Mouse (Mus musculus): ENCODE results near the gene Hist1h3d.
"Not testable (repeated sequence)": the region's sequence is repeated elsewhere in the genome, so short reads cannot be mapped to it uniquely, and the experiment has no call there.

The Hist1h3d gene

DNA sequence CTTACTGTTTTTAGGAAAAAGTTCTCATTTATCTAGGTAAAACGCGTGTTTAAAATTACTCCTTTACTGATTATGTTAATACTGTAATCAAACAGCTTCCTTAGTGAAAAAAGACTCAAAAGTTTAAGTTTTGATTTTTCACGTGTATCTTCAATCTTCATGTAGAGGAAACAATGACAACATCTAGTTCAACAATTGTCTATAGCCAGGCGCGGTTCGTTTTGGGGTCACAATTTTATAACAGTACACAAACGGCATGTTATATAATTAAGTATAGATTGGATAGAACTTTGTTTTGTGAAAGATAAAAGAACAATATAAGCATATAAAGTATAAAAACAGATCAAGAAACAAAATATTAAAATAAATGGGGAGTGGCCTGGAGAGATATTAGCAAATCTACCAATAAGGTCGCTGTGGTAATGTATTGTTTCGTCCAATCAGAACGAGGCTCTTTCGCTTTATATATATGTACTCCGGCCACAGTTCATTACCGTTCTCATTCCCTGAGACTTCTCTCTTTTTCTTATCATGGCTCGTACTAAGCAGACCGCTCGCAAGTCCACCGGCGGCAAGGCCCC, at the start of gene Hist1h3d:
Gene Hist1h3d, plus strand, starts transcription at position 493 of the 581 bp plus-strand sequence.
- peak; percentile 91 for DNase-seq (ENCODE audit: low read depth, low spot score)

DNA sequence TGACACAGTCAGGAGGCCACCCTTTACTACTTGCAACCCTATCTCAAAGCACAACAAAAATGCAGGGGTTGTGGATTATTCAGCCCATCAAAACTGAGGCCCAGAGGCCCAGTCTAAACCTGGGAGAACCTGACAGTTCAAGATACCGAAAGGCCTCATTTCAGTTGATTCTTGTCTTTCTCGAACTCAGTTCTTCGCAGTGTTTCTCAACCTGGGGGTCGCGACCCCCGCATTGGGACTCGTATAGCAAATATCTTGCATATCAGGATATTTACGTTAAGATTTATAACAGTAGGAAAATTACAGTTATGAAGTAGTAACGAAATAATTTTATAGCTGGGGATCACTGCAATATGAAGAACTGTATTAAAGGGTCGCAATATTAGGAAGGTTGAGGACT, 49.7 kb upstream of the Hist1h3d start:
- no peak for DNase-seq (ENCODE audit: low read depth, low spot score)

DNA sequence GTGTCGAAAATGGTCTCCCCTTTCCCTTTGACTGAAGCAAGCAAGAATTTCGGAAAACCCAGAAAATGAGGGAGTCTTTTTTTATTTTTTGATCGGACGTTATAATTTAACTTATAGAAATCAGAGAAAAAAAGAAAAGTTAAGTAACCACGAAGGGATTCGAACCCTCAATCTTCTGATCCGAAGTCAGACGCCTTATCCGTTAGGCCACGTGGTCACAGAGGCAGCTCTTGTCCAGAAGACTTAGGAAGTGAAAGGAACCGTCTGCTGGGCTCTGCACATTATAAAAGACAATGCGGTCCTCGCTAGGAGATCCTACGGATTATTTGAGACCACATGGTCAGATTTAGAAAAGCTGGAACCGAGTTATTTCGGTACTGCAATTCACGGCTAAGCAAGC, 49.3 kb upstream of the Hist1h3d start:
- peak; percentile 96 for DNase-seq (ENCODE audit: low read depth, low spot score)

DNA sequence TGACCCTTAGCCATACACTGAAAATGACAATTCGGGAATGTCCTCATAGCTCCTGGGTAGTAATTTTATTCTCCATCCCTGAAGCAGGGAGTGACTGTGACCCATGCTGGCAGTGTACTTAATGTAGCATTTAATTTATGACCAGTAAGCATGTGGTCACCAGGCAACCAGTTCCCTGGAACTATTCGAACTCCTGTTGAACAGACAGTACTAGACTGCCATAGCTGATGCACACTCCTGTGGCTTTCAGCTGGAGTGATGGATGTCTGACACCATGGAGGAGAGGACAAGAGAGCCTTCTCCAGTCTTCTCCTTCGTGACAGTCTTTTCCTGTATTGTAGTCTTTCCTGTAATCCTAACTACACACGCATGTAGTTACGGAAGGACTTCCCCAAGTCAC, 46.6 kb upstream of the Hist1h3d start:
- no peak for DNase-seq (ENCODE audit: low read depth, low spot score)

DNA sequence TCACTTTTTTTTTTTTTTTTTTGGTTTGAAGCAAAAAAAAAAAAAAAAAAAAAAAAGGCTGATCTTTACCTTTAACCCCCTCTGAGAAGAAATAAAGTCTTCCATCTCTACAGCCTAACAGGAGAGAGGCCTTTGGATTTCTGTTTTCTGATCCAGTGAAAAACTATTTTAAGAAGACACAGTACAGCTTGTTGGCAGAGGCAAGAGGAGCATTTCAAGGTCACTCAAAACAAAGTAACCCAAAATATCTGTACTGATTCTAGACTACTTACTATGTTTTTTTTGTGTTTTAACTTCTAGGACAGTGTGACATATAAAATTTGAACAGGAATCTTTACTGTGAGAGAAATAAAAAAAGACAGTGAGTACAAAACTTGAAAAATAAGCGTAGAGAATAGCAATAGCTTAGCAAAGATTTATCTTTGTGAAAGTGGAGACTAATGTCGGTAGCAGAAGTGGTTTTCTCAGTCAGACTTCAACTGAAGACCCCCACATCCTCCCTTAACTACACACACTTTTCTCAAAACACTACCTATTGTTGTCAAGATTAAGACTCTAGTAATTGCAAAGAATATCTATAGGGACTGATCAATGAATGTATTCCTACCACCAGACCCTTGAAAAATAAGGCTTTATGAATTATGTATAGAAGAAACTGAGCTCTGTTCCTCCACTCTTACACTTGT, 45.9 kb upstream of the Hist1h3d start:
- DNase-seq (ENCODE audit: low read depth, low spot score), result no peak

DNA sequence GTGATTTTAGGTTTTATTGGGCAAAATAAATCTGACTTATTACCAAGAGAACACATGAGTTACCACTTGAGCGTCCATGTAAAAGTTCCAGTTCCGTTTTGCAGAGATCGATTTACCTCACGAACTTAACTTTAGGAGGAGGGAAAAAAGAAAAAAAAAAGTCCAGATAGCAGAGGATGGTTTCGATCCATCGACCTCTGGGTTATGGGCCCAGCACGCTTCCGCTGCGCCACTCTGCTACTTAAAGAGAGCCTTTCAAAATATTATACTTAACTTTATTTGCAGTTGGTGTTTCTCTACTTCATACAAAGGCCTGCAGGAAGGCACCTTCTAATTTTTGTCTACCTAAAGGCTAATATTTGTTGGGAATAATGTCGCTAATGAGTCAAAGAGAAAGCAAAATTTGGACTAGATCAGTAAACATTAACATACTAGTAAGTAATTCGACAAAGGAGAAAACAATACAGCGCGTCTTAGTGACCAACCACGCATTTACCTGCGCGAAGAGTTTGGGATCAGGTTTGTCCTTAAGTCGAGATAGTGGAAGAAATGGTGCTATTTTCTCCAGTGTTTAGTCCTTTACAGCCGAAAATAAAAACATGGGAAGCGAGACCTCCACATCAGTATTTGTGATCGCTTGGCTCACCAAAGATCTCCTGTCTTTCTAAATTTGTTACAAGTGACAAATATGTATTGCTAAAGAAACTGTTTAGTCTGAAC, 45.2 kb upstream of the Hist1h3d start:
- DNase-seq (ENCODE audit: low read depth, low spot score), result peak; percentile 68

DNA sequence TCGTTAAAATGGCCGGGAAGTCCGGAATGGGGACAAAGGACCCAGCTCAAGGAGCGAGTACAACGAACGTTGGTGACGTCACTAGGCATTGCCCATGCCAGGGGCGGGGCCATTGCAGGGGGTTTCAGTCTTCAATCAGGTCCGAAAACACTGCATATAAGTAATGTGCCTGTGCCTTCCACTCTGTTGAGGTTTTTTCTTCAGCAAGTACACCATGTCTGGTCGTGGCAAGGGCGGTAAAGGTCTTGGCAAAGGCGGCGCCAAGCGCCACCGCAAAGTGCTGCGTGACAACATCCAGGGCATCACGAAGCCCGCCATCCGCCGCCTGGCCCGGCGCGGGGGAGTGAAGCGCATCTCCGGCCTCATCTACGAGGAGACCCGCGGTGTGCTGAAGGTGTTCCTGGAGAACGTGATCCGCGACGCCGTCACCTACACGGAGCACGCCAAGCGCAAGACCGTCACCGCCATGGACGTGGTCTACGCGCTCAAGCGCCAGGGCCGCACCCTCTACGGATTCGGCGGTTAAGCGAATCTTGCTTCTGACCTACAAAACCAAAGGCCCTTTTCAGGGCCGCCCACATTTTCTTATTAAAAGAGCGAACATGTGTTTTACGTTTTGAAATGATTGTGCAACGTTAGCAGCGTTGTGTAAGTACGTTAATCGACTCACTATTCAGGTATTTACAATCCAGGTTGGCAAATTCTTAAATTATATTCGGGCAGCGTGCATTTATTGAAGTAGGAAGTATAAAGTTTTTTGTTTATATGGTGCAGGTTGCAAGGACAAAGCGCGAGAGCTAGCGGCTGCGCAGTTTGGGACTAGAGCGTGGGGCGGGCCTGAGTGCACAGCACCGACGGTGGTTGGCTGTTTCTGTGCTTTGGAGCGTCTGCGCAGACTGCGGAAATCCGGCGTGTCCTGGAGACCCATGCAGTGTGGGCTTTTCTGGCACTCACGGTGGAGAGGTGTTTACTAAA, 44.4 kb upstream of the Hist1h3d start, which contains the start of gene Hist1h4h:
Gene Hist1h4h, plus strand, starts transcription at position 150 of the 975 bp plus-strand sequence.
- DNase-seq (ENCODE audit: low read depth, low spot score), result peak; percentile 99

DNA sequence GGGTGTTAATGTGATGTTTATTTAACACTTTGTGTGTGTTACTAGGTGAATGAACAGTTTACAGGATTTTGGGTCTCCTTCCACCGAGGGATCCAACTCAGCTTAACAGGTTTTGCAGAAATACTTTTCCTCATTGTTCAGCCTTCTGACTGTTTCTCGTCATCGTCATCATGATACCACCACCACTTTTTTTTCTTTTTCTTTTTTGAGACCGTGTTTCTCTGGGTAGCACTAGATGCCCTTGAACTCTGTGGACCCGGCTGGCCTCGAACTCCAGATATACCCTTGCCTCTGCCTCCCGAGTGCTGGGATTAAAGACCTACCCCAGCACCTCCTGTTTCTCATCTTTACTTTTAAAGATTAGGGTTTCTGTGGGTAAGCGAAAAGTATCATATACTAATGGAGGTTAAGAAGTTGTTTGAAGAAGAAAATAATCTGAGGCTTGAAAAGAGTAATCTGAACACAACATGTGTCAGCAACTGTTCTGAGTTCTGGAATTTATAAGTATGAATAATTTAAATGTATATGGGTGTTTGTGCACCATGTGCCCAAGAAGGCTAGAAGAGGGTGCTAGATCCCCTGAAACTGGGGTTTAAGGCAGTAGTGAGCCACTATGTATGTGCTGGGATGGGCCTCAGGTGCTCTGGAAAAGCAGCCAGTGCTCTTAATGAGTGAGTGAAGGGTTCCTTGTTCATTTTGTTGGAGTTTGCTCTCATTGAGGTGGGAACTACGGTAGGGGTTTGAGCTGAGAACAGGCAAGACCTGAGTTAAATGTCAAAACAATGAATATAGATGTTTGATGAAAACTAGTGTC, 43.1 kb upstream of the Hist1h3d start:
- no peak for DNase-seq (ENCODE audit: low read depth, low spot score)

DNA sequence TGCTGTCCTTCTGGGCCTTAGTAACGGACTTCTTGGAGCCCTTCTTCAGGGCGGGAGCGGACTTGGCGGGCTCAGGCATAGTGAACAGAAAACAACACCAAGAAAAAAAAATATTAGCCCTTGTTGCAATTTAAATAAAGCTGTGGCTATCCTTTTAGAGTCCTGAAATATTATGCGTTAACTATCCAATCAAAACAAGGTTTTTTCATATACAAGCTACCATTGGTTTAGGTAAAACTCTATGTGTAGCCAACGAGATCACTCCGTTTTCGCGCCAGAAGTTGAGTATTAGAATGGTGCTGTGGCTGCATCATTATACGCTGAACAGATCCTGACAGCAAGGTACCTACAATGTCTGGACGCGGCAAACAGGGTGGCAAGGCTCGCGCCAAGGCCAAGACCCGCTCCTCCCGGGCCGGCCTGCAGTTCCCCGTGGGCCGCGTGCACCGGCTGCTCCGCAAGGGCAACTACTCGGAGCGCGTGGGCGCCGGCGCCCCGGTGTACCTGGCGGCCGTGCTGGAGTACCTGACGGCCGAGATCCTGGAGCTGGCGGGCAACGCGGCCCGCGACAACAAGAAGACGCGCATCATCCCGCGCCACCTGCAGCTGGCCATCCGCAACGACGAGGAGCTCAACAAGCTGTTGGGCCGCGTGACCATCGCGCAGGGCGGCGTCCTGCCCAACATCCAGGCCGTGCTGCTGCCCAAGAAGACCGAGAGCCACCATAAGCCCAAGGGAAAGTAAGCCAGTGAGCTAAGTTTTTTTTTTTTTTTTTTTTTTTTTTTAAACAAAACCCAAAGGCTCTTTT, 41.8 kb upstream of the Hist1h3d start, which contains the start of gene Hist1h2af:
Gene Hist1h2af, plus strand, starts transcription at position 347 of the 808 bp plus-strand sequence.
- peak; percentile 95 for DNase-seq (ENCODE audit: low read depth, low spot score)

DNA sequence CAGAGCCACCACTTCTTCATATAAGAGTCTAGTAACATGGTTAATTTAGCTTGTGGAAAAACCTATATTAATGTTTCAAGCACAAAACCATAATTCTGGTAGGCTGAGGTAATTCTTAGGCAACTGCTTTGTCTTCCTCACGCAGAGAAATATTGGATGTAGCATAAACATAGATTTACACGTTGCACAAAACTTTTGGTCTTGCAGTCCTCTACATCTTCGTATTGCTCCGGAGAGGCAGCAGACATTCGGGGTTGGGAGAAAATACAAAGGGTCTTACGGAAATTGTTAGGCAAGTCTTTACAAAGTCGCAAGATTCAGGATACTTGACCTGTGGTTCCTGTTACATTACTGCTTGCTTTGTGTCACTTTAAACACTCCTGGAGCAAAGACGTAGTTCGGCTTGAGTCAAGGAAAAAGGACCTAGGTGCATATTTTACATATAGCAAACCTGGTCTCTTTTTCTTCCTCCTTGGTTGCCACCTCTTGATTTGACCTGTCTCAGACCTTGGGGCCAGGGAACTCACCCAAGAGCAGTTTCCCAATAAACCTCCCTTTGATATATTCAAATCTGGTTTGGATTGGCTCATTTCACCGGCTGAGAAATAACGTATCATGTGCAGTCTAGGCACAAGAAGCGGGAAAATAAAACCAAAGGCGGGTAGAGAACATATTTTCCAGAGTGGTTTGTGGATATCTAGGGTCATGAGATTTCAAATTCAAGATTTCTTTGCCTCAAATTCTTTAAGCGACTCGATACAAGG, 41.0 kb upstream of the Hist1h3d start:
- DNase-seq (ENCODE audit: low read depth, low spot score), result no peak

DNA sequence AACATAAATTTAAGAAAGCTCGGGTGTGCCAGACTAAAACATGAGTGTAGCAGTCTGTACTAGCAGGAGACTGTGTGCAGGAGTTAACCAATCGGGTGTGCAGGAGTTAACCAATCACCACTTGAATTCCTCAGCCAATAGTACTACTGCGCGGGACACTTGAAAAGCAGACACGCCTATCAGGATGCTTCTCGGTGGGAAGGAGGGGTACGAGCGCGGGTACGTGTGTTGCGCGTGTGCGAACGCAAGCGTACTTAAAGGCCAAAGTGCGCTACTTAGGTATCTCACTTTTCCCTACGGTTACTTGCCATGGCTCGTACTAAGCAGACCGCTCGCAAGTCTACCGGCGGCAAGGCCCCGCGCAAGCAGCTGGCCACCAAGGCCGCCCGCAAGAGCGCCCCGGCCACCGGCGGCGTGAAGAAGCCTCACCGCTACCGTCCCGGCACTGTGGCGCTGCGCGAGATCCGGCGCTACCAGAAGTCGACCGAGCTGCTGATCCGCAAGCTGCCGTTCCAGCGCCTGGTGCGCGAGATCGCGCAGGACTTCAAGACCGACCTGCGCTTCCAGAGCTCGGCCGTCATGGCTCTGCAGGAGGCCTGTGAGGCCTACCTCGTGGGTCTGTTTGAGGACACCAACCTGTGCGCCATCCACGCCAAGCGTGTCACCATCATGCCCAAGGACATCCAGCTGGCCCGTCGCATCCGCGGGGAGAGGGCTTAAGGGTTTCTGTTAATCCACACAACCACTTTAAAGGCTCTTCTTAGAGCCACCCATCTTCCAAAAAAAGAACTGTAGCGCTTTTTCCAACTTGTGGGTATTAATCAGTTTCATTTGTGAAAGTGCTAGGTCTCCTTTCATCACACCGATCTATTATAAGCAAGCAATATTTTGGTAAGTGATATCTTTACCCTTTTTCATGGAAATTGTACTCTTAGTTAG, 40.2 kb upstream of the Hist1h3d start, which contains the start of gene Hist1h3g:
Gene Hist1h3g, plus strand, starts transcription at position 286 of the 939 bp plus-strand sequence.
- DNase-seq (ENCODE audit: low read depth, low spot score), result peak; percentile 97

DNA sequence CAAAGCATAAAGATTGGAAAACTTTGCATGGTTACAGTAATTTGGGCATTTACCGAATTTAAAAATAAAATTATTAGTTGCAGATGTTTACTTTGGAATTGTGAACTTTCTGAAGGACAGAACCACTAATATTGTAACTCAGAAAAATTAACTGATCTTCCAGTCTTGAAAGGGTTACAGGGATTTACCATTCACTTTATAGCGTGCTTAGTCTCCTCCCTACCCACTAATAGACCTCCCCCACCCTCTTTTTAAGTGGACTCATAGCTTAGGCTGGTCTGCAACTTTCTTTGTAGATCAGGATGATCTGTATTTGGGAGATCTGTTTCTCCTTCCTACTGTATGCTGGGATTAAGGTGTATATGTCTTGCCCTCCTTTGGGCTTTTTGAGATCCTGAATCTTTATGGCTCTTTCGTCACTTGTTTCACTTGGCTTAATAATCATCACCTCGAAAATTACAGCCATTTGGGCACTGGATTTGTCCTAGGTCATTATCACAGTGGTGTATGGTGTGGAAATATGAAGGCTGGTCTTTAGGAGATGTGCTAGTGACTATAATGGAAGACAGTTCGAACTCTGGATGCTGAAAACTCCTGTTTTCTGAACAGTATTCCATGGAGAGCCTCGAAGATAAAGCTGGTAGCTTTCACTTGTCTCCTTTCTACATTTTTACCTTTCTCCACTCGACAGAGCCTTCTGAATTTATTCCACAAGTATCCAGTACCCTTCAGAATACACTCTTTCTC, 39.3 kb upstream of the Hist1h3d start:
- DNase-seq (ENCODE audit: low read depth, low spot score), result no peak

DNA sequence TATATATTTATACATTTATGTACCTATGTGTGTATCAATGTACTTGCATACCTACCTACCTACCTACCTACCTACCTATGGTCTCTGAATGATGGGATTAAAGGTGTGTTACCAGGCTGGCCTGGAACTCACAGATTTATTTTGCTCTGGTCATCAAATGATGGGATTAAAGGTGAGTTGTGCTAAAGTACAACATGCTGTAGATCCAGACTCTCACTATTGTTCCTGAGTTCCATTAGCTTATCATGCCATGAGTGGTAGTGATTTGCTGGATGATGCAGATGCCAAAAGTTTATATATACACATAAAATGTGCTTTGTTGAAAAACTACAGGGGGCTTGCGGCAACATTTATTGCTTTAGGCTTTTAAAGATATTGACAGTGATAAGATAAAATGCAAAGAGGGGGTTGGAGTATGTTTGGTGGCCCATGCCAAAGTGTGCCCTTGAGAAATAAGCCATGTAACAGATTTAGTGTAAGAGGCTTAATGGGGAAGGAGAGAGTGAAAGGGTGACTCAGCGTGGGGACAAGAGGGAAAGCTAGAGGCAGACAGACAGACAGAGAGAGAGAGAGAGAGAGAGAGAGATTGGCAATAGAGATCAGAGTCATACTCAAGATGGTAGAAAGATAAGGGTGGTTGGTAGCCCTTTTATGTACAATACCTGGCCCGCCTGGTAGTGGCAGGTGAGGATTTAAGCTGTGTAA, 38.4 kb upstream of the Hist1h3d start:
- no peak for DNase-seq (ENCODE audit: low read depth, low spot score)

DNA sequence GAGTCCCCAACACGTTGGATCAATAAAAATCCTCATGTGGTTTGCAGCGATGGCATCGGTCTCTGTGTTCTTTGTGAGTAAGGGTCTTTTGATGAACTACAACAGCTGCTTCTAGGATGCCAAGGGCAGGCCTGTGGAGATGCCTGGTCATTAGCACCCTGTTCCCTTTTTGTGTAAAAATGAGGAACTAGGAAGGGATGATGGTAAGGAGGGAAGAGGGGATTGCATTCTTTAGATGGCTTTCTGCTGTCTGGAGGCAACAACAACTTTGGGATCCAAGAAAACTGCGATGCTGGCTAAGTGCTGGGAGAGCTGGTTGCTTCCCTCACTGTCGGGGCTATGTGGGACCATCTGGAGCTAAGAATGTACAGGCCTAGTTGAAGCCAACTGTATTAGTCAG, 37.3 kb upstream of the Hist1h3d start:
- no peak for DNase-seq (ENCODE audit: low read depth, low spot score)

DNA sequence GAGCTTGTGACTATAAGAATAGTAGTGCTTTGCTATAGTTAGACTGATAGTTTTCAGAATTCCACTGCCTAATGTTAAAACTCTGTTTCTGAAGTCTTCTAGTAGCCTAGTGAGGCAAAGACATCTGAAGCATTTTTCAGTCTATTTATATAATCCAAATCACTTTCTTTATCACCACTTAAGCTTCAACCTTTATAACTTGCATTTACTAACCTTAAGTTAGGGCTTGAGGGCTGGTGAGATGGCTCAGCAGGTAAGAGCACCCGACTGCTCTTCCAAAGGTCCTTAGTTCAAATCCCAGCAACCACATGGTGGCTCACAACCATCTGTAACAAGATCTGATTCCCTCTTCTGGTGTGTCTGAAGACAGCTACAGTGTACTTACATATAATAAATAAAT, 35.7 kb upstream of the Hist1h3d start:
- DNase-seq (ENCODE audit: low read depth, low spot score), result not testable (repeated sequence)

DNA sequence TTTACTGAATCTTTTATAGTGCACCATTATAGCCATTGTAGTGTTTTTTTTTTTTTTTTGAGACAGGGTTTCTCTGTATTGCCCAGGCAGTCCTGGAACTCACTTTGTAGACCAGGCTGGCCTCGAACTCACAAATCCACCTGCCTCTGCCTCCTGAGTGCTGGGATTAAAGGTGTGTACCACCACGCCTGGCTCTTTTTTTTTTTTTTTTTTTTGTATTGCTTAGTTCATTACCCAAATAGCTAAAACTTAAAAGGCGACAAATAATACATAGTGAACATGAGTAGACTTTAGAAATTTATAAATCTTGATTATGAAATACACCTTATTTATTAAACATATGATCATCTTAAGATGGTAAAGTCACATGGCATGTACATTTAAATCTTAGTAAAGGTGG, 34.1 kb upstream of the Hist1h3d start:
- no peak for DNase-seq (ENCODE audit: low read depth, low spot score)

Measured in brain, adult 2 months (tissue).